Mouse (Mus musculus): Measurements from ENCODE around the gene Plcg1.
A peak's percentile ranks its signal among the peaks of the same experiment; 100 is the strongest.

Plcg1 gene

GRCm38 (mm10) chr2:160736466-160736865 is 5.4 kb downstream of the Plcg1 start:
- no peak for DNase-seq

- no peak for DNase-seq
Measured at GRCm38 (mm10) chr2:160738354-160738753, 7.3 kb downstream of the Plcg1 start.

- DNase-seq: peak in 1 of 2 experiments; percentile 18
Measured at GRCm38 (mm10) chr2:160739647-160740356, 8.7 kb downstream of the Plcg1 start.

DNA sequence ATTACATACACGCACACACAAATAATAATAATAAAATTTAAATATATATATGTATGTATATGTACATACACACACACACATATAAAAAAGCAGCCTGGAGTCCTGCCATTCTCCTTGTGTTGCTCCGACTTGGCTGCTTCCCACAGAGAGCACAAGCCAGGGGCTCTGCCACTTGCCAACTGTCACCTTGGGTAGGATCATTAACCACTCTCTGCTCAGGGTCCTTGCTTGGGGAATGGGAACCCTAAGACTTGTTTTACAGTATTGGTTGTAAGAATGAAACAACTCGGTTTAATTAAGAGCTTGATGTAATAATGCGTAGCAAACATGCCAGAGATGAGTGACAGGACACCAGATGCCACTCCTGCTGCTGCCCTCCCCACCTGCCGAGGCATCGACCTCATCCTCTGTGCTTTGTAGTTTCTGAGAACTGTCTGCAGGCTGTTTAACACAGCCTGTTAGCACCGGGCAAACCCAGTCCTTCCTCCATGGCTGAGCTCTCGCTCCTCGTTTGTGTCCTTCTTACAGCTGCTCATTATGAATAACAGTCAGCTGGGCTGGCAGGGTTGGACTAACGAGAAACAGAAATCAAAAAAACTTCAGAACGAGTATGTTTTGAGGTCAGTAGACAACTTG is 9.5 kb downstream of the Plcg1 start:
- peak; percentile 56 to 58 for DNase-seq

GRCm38 (mm10) chr2:160741580-160741979 is 10.5 kb downstream of the Plcg1 start:
- no peak for DNase-seq

DNA sequence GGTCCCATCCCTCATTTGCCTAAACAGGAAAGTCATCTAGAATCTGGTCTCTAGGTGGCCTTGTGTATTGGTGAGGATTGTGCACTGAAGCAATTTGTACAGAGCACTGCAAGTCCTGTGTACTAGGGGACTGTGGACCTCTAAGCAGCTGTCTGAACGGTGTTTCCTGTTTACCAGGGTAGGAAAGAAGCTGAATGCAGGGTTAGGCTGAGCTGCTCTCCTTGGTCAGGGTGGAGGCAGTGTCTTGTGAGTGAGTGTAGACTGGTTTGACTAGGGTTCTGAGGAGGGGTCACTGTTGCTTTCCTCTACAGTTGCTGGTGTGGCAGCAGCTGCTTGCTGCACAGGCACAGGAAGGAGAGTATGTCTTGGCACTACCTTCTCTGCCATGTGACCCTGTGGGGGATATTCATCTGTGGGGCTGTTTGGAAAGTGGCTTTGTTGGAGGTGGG is 11.1 kb downstream of the Plcg1 start:
- DNase-seq: no peak

- peak; percentile 87 to 91 for DNase-seq
Measured at GRCm38 (mm10) chr2:160744040-160744822, 13.1 kb downstream of the Plcg1 start.

- no peak for DNase-seq
Measured at GRCm38 (mm10) chr2:160744823-160745210, 13.7 kb downstream of the Plcg1 start.

- no peak for DNase-seq
Measured at GRCm38 (mm10) chr2:160745497-160745896, 14.4 kb downstream of the Plcg1 start.

GRCm38 (mm10) chr2:160746637-160747036 is 15.5 kb downstream of the Plcg1 start:
- DNase-seq: no peak

GRCm38 (mm10) chr2:160747075-160747474 is 16.0 kb downstream of the Plcg1 start:
- no peak for DNase-seq

GRCm38 (mm10) chr2:160756583-160757203 is 25.6 kb downstream of the Plcg1 start:
- no peak for DNase-seq

- DNase-seq: peak; percentile 58 to 59
Measured at GRCm38 (mm10) chr2:160760433-160761184, 29.5 kb downstream of the Plcg1 start.

DNA sequence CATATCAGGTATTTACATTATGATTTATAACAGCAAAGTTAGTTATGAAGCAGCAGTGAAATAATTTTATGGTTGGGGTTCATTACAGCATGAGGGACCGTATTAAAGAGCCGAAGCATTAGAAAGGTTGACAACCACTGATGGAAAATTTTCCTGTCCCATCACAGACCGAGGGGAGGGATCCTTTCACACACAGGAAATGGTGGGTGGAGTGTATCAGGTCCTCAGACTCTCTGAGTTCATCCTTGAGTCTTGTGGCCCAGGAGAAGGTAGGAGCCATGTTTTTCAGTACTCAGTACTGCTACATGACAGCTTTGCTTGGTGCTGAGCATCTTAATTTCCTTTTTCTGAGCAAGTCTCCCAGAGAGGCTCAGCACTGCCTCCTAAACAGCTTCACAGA is 32.7 kb downstream of the Plcg1 start:
- no peak for DNase-seq

GRCm38 (mm10) chr2:160764386-160764785 is 33.3 kb downstream of the Plcg1 start:
- DNase-seq: no peak

DNA sequence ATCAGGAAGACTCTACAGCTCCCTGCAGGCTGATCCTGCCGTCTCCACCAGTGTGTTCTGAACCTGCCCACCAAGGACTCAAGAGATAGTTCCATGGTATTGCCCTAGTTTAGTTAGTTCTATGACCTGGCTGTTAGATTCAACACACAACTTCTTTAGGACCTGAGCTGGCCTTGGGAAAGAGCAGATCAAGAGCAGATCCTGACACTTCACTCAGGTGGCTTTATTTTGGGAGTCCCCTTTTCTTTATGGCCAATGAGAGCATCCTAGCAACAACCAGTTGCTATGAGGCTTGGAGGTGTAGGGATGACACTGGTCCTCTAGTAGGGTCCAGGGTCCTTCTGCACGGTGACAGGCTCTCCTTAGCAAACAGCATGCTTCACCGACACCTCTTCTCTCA is 34.0 kb downstream of the Plcg1 start:
- no peak for DNase-seq

- peak; percentile 49 to 51 for DNase-seq
Measured at GRCm38 (mm10) chr2:160766371-160766771, 35.3 kb downstream of the Plcg1 start.

DNA sequence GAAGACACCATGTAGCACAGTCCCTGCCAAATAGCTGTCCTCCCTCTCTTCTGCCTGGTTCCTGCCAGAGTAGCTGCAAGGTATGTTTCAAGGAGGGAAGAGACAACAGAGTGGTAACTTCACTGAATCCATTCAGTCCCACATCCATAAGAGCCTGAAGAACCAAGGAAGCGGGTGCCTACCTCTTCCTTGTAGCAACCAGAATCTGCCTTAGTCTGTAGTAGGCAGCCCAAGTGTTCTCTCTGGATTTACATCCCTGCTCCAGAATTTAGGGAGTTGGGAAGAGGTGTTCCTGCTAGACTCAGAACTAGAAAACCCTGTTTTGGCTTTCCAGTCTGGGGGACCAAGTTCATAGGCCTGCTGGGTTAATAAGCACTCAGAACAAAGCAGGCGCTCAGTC is 36.1 kb downstream of the Plcg1 start:
- no peak for DNase-seq

GRCm38 (mm10) chr2:160768097-160768695 is 37.1 kb downstream of the Plcg1 start:
- peak in 1 of 2 experiments; percentile 38 for DNase-seq

DNA sequence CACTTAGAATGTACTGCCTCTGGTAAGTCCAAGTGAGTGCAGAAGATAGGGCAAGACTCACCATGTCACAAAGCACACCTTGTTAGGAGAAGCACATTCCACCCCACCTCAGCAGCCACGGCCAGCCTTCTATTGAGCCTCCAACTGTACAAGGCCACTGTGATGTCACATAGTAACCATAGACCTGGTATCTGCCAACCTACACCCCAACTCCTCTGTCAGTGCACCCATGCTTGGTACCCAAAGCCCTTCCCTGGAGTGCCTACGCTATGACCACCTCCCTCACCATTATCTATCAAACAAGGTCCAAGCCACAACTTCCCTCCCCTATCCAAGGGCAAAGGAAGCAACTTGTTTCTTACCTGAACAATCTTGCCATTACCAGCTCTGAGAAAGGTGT is 37.9 kb downstream of the Plcg1 start:
- no peak for DNase-seq

- no peak for DNase-seq
Measured at GRCm38 (mm10) chr2:160770409-160770808, 39.3 kb downstream of the Plcg1 start.

DNA sequence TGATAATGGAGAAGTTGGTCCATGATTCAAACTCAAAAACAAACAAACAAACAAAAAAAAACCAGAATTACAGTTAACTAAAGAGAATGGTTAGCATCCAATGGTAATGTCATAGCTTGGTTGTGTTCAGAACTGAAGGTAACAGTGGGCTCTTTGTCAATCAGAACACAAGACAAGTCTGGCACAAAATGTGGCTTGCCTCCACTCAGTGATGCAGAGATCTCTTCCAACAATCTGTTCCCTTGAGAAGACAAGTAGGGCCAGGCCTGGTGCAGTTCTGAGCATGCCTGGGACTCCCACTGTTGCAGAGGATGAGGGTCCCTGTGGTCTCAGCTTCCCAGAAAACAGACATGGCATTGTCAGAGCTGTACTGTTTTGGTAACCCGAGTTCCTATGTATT is 39.8 kb downstream of the Plcg1 start:
- DNase-seq: no peak
